Mouse (Mus musculus) spleen, adult 2 months (tissue): ENCODE measurements at regions not wholly inside any gene's neighbourhood (a gene's known extent, or its start where the extent isn't known, plus 50 kb on each side); places are given as distances from the start of the nearest gene placed in this dataset.

Source experiments
- CTCF ChIP-seq: fragments of 200-500 bp; IDR thresholded peaks from 2 replicates; pipeline ENCODE4 v1.5.1; 2011; ENCODE audit warnings: mild to moderate bottlenecking, inconsistent platforms; ENCODE audit not compliant: insufficient read depth, insufficient read length, insufficient replicate concordance; ENCODE audit errors: extremely low read depth
- POLR2A ChIP-seq: fragments of 200-500 bp; IDR thresholded peaks from 2 replicates; pipeline ENCODE4 v1.6.1; 2011; ENCODE audit warnings: low read depth, low read length, inconsistent platforms

DNA sequence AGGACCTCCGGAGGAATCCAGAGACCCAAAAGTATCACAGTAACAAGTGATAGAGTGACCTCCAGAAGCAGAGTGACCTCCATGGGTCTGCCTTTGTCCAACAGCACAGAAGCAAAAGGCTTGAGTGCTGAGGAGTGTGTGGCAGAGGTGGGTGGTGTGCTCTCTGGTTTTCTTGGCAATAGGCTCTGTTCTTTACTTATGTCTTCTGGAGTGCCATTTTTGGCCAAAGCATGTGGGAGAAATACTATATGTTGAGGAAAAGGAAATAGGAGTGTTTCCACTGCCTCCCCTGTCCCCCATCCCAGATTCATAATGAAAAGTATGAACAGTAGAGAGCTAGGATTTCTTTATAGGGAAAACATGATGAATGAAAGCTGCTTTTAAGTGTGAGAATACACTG lies 51.5 kb upstream of the Bmper start:
- no peak for TF ChIP-seq POLR2A
- no peak for TF ChIP-seq CTCF
